Mouse (Mus musculus): ENCODE measurements around the gene Hsd17b6. TPM values are rescaled to one million over a fixed set of nuclear protein-coding genes. Genes with fewer than 3 reads are reported as not detected.
"Not testable (repeated sequence)": the region's sequence is repeated elsewhere in the genome, so short reads cannot be mapped to it uniquely, and the experiment has no call there.

Gene Hsd17b6
- not detected for total RNA-seq (2018; cell fraction: chromatin; rRNA removed)
- not detected for total RNA-seq (2018; cell fraction: cytosol; rRNA removed)
- not detected for total RNA-seq (2018; cell fraction: nucleus; rRNA removed)
- polyA plus RNA-seq (2018) = not detected in 3 replicates

- Histone ChIP-seq H3K4me3 (ENCODE audit: inconsistent target) (no peak within 1 kb of the TSS), H3K36me3 (ENCODE audit: inconsistent target) (no peaks in the 10 kb centered on the region)
Measured at GRCm38 (mm10) chr10:128007446-128007845, at the start of gene Hsd17b6. Gene Hsd17b6, minus strand, starts transcription at chr10:128007611.

GRCm38 (mm10) chr10:128053001-128053400 lies 45.6 kb upstream of the Hsd17b6 start:
- 100% methylated on average over 2 of the region's 8 CpGs for WGBS (ENCODE audit: missing documents)
- peaks cover 17% of the 10 kb centered on the region; the same call in 1 of the 2 replicates for H3K36me3 ChIP-seq (ENCODE audit: inconsistent target)

More at GRCm38 (mm10) chr10:128007446-128007845, at the start of gene Hsd17b6:
- 100% methylated on average over 1 of the region's 1 CpGs for WGBS (ENCODE audit: missing documents)
- no peak within 1 kb of the TSS for H3K27ac ChIP-seq
- no peaks in the 10 kb centered on the region for H3K79me2 ChIP-seq (ENCODE audit: inconsistent target)

GRCm38 (mm10) chr10:128052136-128052535 lies 44.7 kb upstream of the Hsd17b6 start:
- peaks cover 24% of the 10 kb centered on the region; the same call in 1 of the 2 replicates for H3K36me3 ChIP-seq (ENCODE audit: inconsistent target)
- not testable (repeated sequence) for H3K4me3 ChIP-seq (ENCODE audit: inconsistent target); H3K27ac ChIP-seq; H3K79me2 ChIP-seq (ENCODE audit: inconsistent target)
- no CpG with 5 or more reads among the region's 2 CpGs for WGBS (ENCODE audit: missing documents)

More at GRCm38 (mm10) chr10:128053001-128053400, 45.6 kb upstream of the Hsd17b6 start:
- Histone ChIP-seq H3K27ac (no peak overlapping the region), H3K4me3 (ENCODE audit: inconsistent target) (no peak overlapping the region), H3K79me2 (ENCODE audit: inconsistent target) (no peaks in the 10 kb centered on the region)

GRCm38 (mm10) chr10:128051589-128051988 lies 44.2 kb upstream of the Hsd17b6 start:
- Histone ChIP-seq H3K36me3 (ENCODE audit: inconsistent target) (peaks cover 29% of the 10 kb centered on the region), H3K4me3 (ENCODE audit: inconsistent target) (no peak overlapping the region), H3K79me2 (ENCODE audit: inconsistent target) (no peaks in the 10 kb centered on the region), H3K27ac (no peak overlapping the region)
- 92% methylated on average over 5 of the region's 5 CpGs for WGBS (ENCODE audit: missing documents)

- Histone ChIP-seq H3K4me3 (ENCODE audit: inconsistent target) (no peak overlapping the region), H3K27ac (no peak overlapping the region), H3K79me2 (ENCODE audit: inconsistent target) (peaks cover 10% of the 10 kb centered on the region), H3K36me3 (ENCODE audit: inconsistent target) (peaks cover 40% of the 10 kb centered on the region)
- WGBS (ENCODE audit: missing documents) = 100% methylated on average over 2 of the region's 2 CpGs
Measured at GRCm38 (mm10) chr10:128050355-128050754, 42.9 kb upstream of the Hsd17b6 start.

- H3K36me3 ChIP-seq (ENCODE audit: inconsistent target) = peaks cover 43% of the 10 kb centered on the region
- WGBS (ENCODE audit: missing documents) = 94% methylated on average over 2 of the region's 2 CpGs
Measured at GRCm38 (mm10) chr10:128049741-128050140, 42.3 kb upstream of the Hsd17b6 start.

GRCm38 (mm10) chr10:128048157-128048556 lies 40.7 kb upstream of the Hsd17b6 start:
- no peak overlapping the region for H3K27ac ChIP-seq
- H3K36me3 ChIP-seq (ENCODE audit: inconsistent target) = peaks cover 53% of the 10 kb centered on the region
- H3K79me2 ChIP-seq (ENCODE audit: inconsistent target) = peaks cover 32% of the 10 kb centered on the region
- WGBS (ENCODE audit: missing documents) = 97% methylated on average over 8 of the region's 8 CpGs
- no peak overlapping the region for H3K4me3 ChIP-seq (ENCODE audit: inconsistent target)

More at GRCm38 (mm10) chr10:128049741-128050140, 42.3 kb upstream of the Hsd17b6 start:
- H3K27ac ChIP-seq = no peak overlapping the region
- peaks cover 16% of the 10 kb centered on the region for H3K79me2 ChIP-seq (ENCODE audit: inconsistent target)
- no peak overlapping the region for H3K4me3 ChIP-seq (ENCODE audit: inconsistent target)

- 72% methylated on average over 3 of the region's 3 CpGs for WGBS (ENCODE audit: missing documents)
- H3K4me3 ChIP-seq (ENCODE audit: inconsistent target) = no peak overlapping the region
- H3K27ac ChIP-seq = no peak overlapping the region
- peaks cover 81% of the 10 kb centered on the region for H3K79me2 ChIP-seq (ENCODE audit: inconsistent target)
- H3K36me3 ChIP-seq (ENCODE audit: inconsistent target) = peaks cover 74% of the 10 kb centered on the region
Measured at GRCm38 (mm10) chr10:128043041-128043835, 35.8 kb upstream of the Hsd17b6 start.

GRCm38 (mm10) chr10:128042466-128042865 lies 35.1 kb upstream of the Hsd17b6 start:
- Histone ChIP-seq H3K36me3 (ENCODE audit: inconsistent target) (peaks cover 66% of the 10 kb centered on the region), H3K27ac (no peak overlapping the region), H3K79me2 (ENCODE audit: inconsistent target) (peaks cover 89% of the 10 kb centered on the region), H3K4me3 (ENCODE audit: inconsistent target) (no peak overlapping the region)
- WGBS (ENCODE audit: missing documents) = 91% methylated on average over 3 of the region's 3 CpGs

GRCm38 (mm10) chr10:128041636-128042035 lies 34.2 kb upstream of the Hsd17b6 start:
- Histone ChIP-seq H3K27ac (no peak overlapping the region), H3K79me2 (ENCODE audit: inconsistent target) (peaks cover 97% of the 10 kb centered on the region), H3K36me3 (ENCODE audit: inconsistent target) (peaks cover 61% of the 10 kb centered on the region), H3K4me3 (ENCODE audit: inconsistent target) (no peak overlapping the region)
- 89% methylated on average over 4 of the region's 4 CpGs for WGBS (ENCODE audit: missing documents)

GRCm38 (mm10) chr10:128040293-128040692 lies 32.9 kb upstream of the Hsd17b6 start:
- no peak overlapping the region for H3K27ac ChIP-seq
- H3K4me3 ChIP-seq (ENCODE audit: inconsistent target) = no peak overlapping the region
- WGBS (ENCODE audit: missing documents) = 88% methylated on average over 5 of the region's 5 CpGs
- H3K79me2 ChIP-seq (ENCODE audit: inconsistent target) = peaks cover 99% of the 10 kb centered on the region
- H3K36me3 ChIP-seq (ENCODE audit: inconsistent target) = peaks cover 48% of the 10 kb centered on the region

- Histone ChIP-seq H3K27ac (no peak overlapping the region), H3K79me2 (ENCODE audit: inconsistent target) (peaks cover 94% of the 10 kb centered on the region), H3K36me3 (ENCODE audit: inconsistent target) (peaks cover 47% of the 10 kb centered on the region), H3K4me3 (ENCODE audit: inconsistent target) (no peak overlapping the region)
- WGBS (ENCODE audit: missing documents) = 89% methylated on average over 3 of the region's 3 CpGs
Measured at GRCm38 (mm10) chr10:128039858-128040257, 32.4 kb upstream of the Hsd17b6 start.

- H3K36me3 ChIP-seq (ENCODE audit: inconsistent target) = peaks cover 40% of the 10 kb centered on the region
- no peak overlapping the region for H3K4me3 ChIP-seq (ENCODE audit: inconsistent target)
- H3K27ac ChIP-seq = no peak overlapping the region
- H3K79me2 ChIP-seq (ENCODE audit: inconsistent target) = peaks cover 87% of the 10 kb centered on the region
- WGBS (ENCODE audit: missing documents) = 30% methylated on average over 5 of the region's 5 CpGs
Measured at GRCm38 (mm10) chr10:128039167-128039566, 31.8 kb upstream of the Hsd17b6 start.

- peaks cover 75% of the 10 kb centered on the region for H3K79me2 ChIP-seq (ENCODE audit: inconsistent target)
- H3K36me3 ChIP-seq (ENCODE audit: inconsistent target) = peaks cover 36% of the 10 kb centered on the region
- H3K27ac ChIP-seq = no peak overlapping the region
- WGBS (ENCODE audit: missing documents) = 86% methylated on average over 3 of the region's 3 CpGs
- no peak overlapping the region for H3K4me3 ChIP-seq (ENCODE audit: inconsistent target)
Measured at GRCm38 (mm10) chr10:128037921-128038320, 30.5 kb upstream of the Hsd17b6 start.

- 7% methylated on average over 10 of the region's 10 CpGs for WGBS (ENCODE audit: missing documents)
- peak overlapping the region; percentile 99 for H3K4me3 ChIP-seq (ENCODE audit: inconsistent target)
- peaks cover 65% of the 10 kb centered on the region for H3K79me2 ChIP-seq (ENCODE audit: inconsistent target)
- peak overlapping the region; percentile 88 for H3K27ac ChIP-seq
- peaks cover 29% of the 10 kb centered on the region for H3K36me3 ChIP-seq (ENCODE audit: inconsistent target)
Measured at GRCm38 (mm10) chr10:128036746-128037425, 29.5 kb upstream of the Hsd17b6 start.
